Mouse (Mus musculus) cortical plate, adult 2 months (tissue): ENCODE results near the gene Asic4.

Source experiments
- CTCF ChIP-seq: fragments of 200-500 bp; IDR thresholded peaks from 2 replicates; pipeline ENCODE4 v1.5.1; 2011; ENCODE audit warnings: mild to moderate bottlenecking, control low read depth, low read length; ENCODE audit not compliant: insufficient read depth; ENCODE audit errors: extremely low read depth
- POLR2A ChIP-seq: fragments of 200-500 bp; IDR thresholded peaks from 2 replicates; pipeline ENCODE4 v1.6.1; 2011; ENCODE audit warnings: mild to moderate bottlenecking, low read length, control low read depth; ENCODE audit not compliant: insufficient read depth; ENCODE audit errors: extremely low read depth

DNA sequence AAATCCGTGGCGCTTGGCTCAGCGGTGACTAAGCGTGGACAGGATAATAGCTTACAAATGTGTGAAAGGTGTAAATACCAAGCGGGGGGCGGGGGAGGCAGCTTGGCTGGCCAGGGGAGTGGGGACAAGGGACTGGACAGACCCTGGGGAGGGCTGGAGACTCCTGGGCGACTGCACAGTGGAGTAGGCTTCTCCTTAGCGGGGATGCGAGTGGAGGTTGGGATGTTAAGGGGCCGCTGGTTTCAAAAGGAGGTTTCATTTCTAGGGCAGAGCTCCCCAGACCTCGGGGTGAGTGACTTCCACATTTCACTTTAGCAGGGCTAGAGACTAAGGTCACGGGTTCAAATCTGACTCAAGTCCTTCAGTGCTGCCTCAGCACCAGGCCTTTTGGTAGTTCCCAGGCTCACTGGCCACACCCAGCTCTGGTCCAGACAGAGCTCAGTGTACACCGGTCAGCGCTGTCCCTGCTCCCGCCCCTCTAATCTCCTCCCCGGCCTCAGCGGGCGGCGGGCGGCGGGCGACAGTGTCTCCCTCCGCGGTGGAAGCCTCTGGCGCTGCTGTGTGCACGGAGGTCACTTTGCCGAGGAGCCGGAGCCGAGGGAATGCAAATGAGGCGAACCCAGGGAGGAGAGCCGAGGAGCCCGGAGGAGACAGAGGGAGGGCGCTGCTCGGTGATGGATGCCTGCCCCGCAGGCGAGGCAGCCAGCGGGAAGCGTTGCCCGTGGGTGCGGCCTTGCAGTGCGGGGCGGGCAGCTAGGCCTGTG lies 8.0 kb downstream of the Asic4 start:
- TF ChIP-seq CTCF (no peak), POLR2A (no peak)
